Mouse (Mus musculus) midbrain, embryonic 11.5 days (tissue): Measurements from ENCODE around the gene Dnajc1. TPM values are rescaled to one million over a fixed set of nuclear protein-coding genes. Genes with fewer than 3 reads are reported as not detected.

ENCODE experiments used
- ATAC-seq: fragments of 200-750 bp; cut with Nextera tagmentation; 2 replicates; pipeline ENCODE4 v1.8.0; 2017; ENCODE audit warnings: moderate TSS enrichment, moderate library complexity; ENCODE audit not compliant: low FRiP score
- DNase-seq: peaks from one replicate; pipeline ENCODE4 v3.0.0; 2015; ENCODE audit warnings: low spot score; ENCODE audit errors: missing footprints
- H3K27ac ChIP-seq: fragments of 300-500 bp; sonication (generic); 2 replicates; pipeline ENCODE4 v1.5.1; 2014; ENCODE audit warnings: low read depth, low read length
- H3K27me3 ChIP-seq: fragments of 300-500 bp; sonication (generic); 2 replicates; pipeline ENCODE4 v1.6.1; 2014; ENCODE audit warnings: mild to moderate bottlenecking, low read length, moderate library complexity, mixed read lengths; ENCODE audit not compliant: control insufficient read depth, insufficient read depth
- H3K36me3 ChIP-seq: fragments of 300-500 bp; sonication (generic); 2 replicates; pipeline ENCODE4 v1.6.1; 2014; ENCODE audit warnings: mild to moderate bottlenecking, low read length, moderate library complexity, mixed read lengths; ENCODE audit not compliant: control insufficient read depth, insufficient read depth
- H3K4me1 ChIP-seq: fragments of 300-500 bp; sonication (generic); 2 replicates; pipeline ENCODE4 v1.6.1; 2014; ENCODE audit warnings: low read length; ENCODE audit not compliant: control insufficient read depth, insufficient read depth
- H3K4me2 ChIP-seq: fragments of 300-500 bp; sonication (generic); 2 replicates; pipeline ENCODE4 v1.6.1; 2014; ENCODE audit warnings: mild to moderate bottlenecking, moderate library complexity
- H3K4me3 ChIP-seq: fragments of 300-500 bp; sonication (generic); 2 replicates; pipeline ENCODE4 v1.5.1; 2014; ENCODE audit warnings: low read depth, low read length
- H3K9ac ChIP-seq: fragments of 300-500 bp; sonication (generic); 2 replicates; pipeline ENCODE4 v1.6.1; 2014; ENCODE audit warnings: low read length
- H3K9me3 ChIP-seq: fragments of 300-500 bp; sonication (generic); 2 replicates; pipeline ENCODE4 v1.6.1; 2016; ENCODE audit warnings: low read length; ENCODE audit not compliant: control insufficient read depth
- WGBS: fragments of 180-500 bp; shearing (Covaris S2); extraction: QIAGEN DNeasy Blood & Tissue Kit; methylation state at CpG from one replicate; pipeline ENCODE4 v1.1.7; 2014; 5-methylcytosine and 5-hydroxymethylcytosine counted together
- polyA plus RNA-seq: library from polyadenylated mRNA; unstranded; fragments of >200 nt; fragmentation: Nextera tagmentation; extraction: Ambion mirVana; gene quantifications from 2 replicates; pipeline ENCODE4 v1.2.1, GENCODE M21; 2014

Gene Dnajc1
- polyA plus RNA-seq, 1 experiment from 2014 or later, result 26.4 TPM

- Histone ChIP-seq H3K4me3 (no peak overlapping the region), H3K36me3 (no peaks in the 10 kb centered on the region), H3K9me3 (no peaks in the 10 kb centered on the region), H3K27ac (peak overlapping the region; percentile 16; the same call in 1 of the 2 replicates), H3K4me2 (peak overlapping the region; percentile 19; the same call in 1 of the 2 replicates), H3K9ac (no peak overlapping the region), H3K4me1 (peaks cover 15% of the 10 kb centered on the region), H3K27me3 (no peaks in the 10 kb centered on the region)
- DNase-seq (peak; percentile 91), ATAC-seq (peak; percentile 91)
- 5% methylated on average over 5 of the region's 5 CpGs for WGBS
These were observed 159.6 kb downstream of the Dnajc1 start for GRCm38 (mm10) chr2:18232883-18233567.

GRCm38 (mm10) chr2:18231143-18231542, 161.5 kb downstream of the Dnajc1 start:
- no peak for ATAC-seq
- Histone ChIP-seq H3K4me2 (no peak overlapping the region), H3K4me3 (no peak overlapping the region), H3K9me3 (no peaks in the 10 kb centered on the region), H3K9ac (no peak overlapping the region), H3K36me3 (no peaks in the 10 kb centered on the region), H3K27me3 (no peaks in the 10 kb centered on the region), H3K4me1 (peaks cover 15% of the 10 kb centered on the region), H3K27ac (no peak overlapping the region)
- DNase-seq, result no peak
- 67% methylated on average over 4 of the region's 4 CpGs for WGBS

- Histone ChIP-seq H3K27me3 (no peaks in the 10 kb centered on the region), H3K4me2 (no peak overlapping the region), H3K4me3 (no peak overlapping the region), H3K9ac (no peak overlapping the region), H3K36me3 (no peaks in the 10 kb centered on the region), H3K9me3 (no peaks in the 10 kb centered on the region), H3K4me1 (peaks cover 13% of the 10 kb centered on the region), H3K27ac (no peak overlapping the region)
- ATAC-seq, result no peak
- WGBS, result 14% methylated on average over 2 of the region's 2 CpGs
- DNase-seq, result peak; percentile 82
These were observed 163.4 kb downstream of the Dnajc1 start for GRCm38 (mm10) chr2:18229279-18229678.

DNA sequence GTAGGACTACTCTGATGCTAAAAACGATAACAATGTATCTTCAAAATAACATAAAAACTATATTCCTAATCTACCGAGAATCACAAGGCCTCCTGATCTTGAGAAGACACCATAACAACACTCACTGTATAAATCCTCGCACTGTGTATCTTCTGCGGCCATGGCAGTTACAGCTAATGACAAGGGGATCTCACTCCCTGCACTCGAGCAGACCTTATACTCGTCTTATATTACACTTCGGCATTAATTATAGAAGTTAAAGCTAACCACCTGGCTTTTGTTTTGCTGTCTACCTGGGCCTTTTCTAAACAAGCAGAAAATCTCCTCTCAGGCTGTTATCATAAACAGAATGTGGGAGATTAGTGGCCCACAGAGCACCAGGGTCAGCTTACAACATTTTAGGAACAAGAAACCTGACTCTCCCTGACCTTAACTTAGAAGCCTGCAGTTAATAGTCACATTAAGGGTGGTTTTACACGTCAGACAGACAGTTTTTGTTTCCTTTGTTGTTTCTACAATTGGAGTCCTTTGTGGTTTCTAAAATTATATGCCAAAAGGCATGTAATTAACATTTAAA, 164.1 kb downstream of the Dnajc1 start:
- WGBS, result 67% methylated on average over 8 of the region's 8 CpGs

GRCm38 (mm10) chr2:18219569-18219968, 173.1 kb downstream of the Dnajc1 start:
- no peak for DNase-seq
- H3K4me2 ChIP-seq, result no peak overlapping the region
- 82% methylated on average over 13 of the region's 13 CpGs for whole genome bisulfite sequencing
- H3K4me3 ChIP-seq, result no peak overlapping the region
- H3K27ac ChIP-seq, result no peak overlapping the region
- H3K4me1 ChIP-seq, result no peaks in the 10 kb centered on the region
- ATAC-seq, result no peak
- no peaks in the 10 kb centered on the region for H3K9me3 ChIP-seq
- H3K27me3 ChIP-seq, result no peaks in the 10 kb centered on the region
- H3K9ac ChIP-seq, result no peak overlapping the region
- H3K36me3 ChIP-seq, result peaks cover 10% of the 10 kb centered on the region

More for the DNA sequence above, 164.1 kb downstream of the Dnajc1 start:
- H3K27me3 ChIP-seq, result no peaks in the 10 kb centered on the region
- H3K4me2 ChIP-seq, result no peak overlapping the region
- peak; percentile 53 for DNase-seq
- H3K9me3 ChIP-seq, result no peaks in the 10 kb centered on the region
- no peak overlapping the region for H3K9ac ChIP-seq
- no peak overlapping the region for H3K27ac ChIP-seq
- H3K4me1 ChIP-seq, result peaks cover 7% of the 10 kb centered on the region
- ATAC-seq, result no peak
- no peak overlapping the region for H3K4me3 ChIP-seq
- H3K36me3 ChIP-seq, result no peaks in the 10 kb centered on the region

GRCm38 (mm10) chr2:18219136-18219535, 173.5 kb downstream of the Dnajc1 start:
- H3K27ac ChIP-seq, result no peak overlapping the region
- peaks cover 10% of the 10 kb centered on the region for H3K36me3 ChIP-seq
- DNase-seq (no peak), ATAC-seq (no peak)
- H3K9ac ChIP-seq, result no peak overlapping the region
- H3K4me3 ChIP-seq, result no peak overlapping the region
- WGBS, result 81% methylated on average over 8 of the region's 8 CpGs
- H3K27me3 ChIP-seq, result no peaks in the 10 kb centered on the region
- no peak overlapping the region for H3K4me2 ChIP-seq
- no peaks in the 10 kb centered on the region for H3K4me1 ChIP-seq
- no peaks in the 10 kb centered on the region for H3K9me3 ChIP-seq

DNA sequence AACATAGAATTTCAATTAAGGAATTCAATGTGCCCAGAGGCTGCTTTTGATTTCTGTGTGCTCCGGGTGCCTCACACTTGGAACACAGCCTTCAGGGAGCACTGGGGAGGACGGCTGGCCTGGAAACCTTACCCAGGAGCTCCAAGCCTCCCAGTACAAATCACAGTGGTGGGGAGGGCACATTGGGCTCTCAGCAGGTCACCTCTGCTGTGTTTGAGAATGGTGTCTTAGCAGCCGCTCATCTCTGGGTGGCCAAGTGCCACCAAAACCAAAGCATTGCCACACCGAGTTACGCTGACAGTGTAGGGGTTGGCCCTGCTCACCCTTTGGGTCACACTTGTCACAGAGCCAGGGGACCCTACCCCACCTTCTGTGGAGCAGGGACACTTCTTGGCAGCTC, 174.1 kb downstream of the Dnajc1 start:
- no peak overlapping the region for H3K27ac ChIP-seq
- no peak overlapping the region for H3K4me3 ChIP-seq
- H3K9ac ChIP-seq, result no peak overlapping the region
- no peaks in the 10 kb centered on the region for H3K27me3 ChIP-seq
- ATAC-seq (no peak), DNase-seq (no peak)
- H3K4me2 ChIP-seq, result no peak overlapping the region
- WGBS, result 81% methylated on average over 5 of the region's 5 CpGs
- no peaks in the 10 kb centered on the region for H3K4me1 ChIP-seq
- H3K36me3 ChIP-seq, result peaks cover 10% of the 10 kb centered on the region
- no peaks in the 10 kb centered on the region for H3K9me3 ChIP-seq

DNA sequence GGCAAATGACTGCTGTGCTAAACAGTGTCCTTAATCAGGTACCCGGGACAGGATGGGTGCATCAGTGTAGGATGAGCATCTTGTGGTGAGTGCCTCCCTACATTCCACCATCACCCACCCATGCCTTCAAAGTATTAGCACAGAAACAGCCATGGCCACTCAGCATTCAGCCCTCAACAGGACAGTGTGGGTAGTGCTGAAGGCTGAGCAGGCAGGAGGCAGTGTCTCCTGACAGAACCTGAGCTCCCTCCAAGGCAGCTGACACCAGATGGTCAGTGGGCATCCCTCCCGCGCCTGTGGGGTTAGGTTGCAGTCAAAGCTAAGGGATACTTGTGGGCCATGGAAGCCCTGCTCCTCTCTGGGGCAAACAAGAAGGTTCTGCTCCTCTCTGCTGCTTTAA, 174.8 kb downstream of the Dnajc1 start:
- no peak overlapping the region for H3K4me2 ChIP-seq
- peaks cover 15% of the 10 kb centered on the region for H3K36me3 ChIP-seq
- WGBS, result 58% methylated on average over 3 of the region's 3 CpGs
- ATAC-seq, result peak; percentile 52; the same call in 1 of the 2 replicates
- no peaks in the 10 kb centered on the region for H3K9me3 ChIP-seq
- H3K27me3 ChIP-seq, result no peaks in the 10 kb centered on the region
- no peaks in the 10 kb centered on the region for H3K4me1 ChIP-seq
- no peak overlapping the region for H3K9ac ChIP-seq
- no peak overlapping the region for H3K27ac ChIP-seq
- no peak overlapping the region for H3K4me3 ChIP-seq
- no peak for DNase-seq

- WGBS, result 84% methylated on average over 2 of the region's 2 CpGs
- DNase-seq (no peak), ATAC-seq (no peak)
- H3K4me3 ChIP-seq, result no peak overlapping the region
- no peaks in the 10 kb centered on the region for H3K9me3 ChIP-seq
- H3K4me2 ChIP-seq, result no peak overlapping the region
- peaks cover 17% of the 10 kb centered on the region for H3K36me3 ChIP-seq
- no peaks in the 10 kb centered on the region for H3K27me3 ChIP-seq
- no peaks in the 10 kb centered on the region for H3K4me1 ChIP-seq
- H3K27ac ChIP-seq, result no peak overlapping the region
- H3K9ac ChIP-seq, result no peak overlapping the region
These were observed 178.6 kb downstream of the Dnajc1 start for GRCm38 (mm10) chr2:18214031-18214430.
